Mouse (Mus musculus) T-cell, adult 66 days (primary cell): ENCODE results near the gene Ttll5. TPM values are rescaled to one million over a fixed set of nuclear protein-coding genes. Genes with fewer than 3 reads are reported as not detected.

ENCODE experiments used
- total RNA-seq, 2 experiments: library from RNA; stranded (reverse); gene quantifications; 3 replicates in 1 of 2; 4 replicates in 1 of 2; pipeline ENCODE4 v1.2.4; 2023

Gene Ttll5
- total RNA-seq: 10 to 100 TPM; 23.3 to 31.6 TPM

DNA sequence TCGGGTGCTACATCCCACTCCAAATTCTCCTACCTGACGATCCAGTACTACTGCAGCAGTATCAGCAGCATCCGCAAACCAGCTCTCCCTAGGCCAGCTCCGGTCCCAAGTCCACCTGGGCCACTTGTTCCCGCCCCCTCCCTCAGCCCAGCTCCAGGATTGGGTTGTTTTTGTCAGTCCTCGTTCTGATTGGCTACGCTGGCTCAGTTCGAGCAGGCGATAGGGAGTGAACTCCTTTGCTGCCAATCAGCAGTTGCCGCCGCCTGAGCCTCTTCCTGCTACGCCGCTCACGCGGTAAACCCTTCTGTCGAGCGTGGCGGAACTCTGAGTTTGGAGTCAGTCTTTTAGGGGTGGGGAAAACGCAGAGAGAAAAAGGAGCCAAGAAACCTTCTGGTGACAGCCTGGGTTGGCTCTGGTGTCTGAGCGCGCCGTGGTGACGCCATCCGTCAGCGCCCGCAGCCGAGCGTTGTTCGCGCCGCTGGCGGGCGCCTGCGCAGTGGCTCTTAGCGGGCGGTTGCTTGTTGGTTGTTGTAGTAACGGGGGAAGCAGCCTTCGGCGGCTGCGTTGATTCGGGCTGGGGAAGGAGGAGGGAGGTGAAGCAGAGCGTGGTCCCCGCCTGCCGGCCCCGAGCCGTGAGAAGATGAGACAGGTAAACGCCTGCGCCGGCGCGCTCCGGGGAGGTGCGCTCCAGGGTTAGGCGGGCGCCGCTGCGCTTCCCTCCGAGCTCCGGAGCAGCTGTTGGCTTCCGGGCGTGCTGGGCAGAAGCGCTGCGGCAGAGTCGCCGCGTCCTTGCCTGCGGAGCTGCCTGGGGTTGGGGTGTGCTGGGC lies at the start of gene Ttll5, which contains the start of gene Erg28:
Gene Ttll5, plus strand, starts transcription at position 222 of the 827 bp plus-strand sequence.
Gene Erg28, minus strand, starts transcription at position 113 of the 827 bp plus-strand sequence.

DNA sequence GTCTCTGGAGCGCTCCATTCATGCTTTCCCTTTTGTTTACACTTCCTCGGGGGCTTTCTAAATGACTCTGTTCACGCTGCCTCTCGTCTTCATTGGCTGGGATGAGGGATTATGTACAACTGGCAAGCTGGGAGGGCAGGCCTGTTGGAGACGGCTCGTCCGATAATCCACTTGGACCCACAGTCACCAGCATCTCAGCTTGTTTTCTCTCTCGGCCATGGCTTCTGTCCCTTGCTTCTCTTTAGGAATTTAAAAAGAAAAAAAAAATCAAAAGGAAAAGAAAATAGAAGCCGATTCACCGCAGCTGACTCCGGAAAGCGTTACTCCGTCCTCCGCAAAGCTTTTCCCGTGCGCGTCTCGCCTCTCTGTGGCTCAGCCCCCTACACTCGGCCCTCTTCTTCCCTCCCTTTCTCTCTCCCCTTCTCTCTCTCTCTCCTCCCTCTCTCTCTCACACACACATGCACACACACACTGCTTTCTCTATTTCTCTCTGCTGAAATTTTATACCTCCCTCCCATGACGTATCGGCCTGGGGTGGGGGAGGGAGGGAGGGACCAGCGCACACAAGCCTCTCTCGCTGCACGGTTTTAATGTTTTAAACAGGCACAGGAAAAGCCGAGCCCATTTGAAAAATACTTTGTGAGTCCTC lies 254.2 kb downstream of the Ttll5 start, which contains the start of gene Tgfb3:
Gene Tgfb3, minus strand, starts transcription at position 489 of the 649 bp plus-strand sequence.

DNA sequence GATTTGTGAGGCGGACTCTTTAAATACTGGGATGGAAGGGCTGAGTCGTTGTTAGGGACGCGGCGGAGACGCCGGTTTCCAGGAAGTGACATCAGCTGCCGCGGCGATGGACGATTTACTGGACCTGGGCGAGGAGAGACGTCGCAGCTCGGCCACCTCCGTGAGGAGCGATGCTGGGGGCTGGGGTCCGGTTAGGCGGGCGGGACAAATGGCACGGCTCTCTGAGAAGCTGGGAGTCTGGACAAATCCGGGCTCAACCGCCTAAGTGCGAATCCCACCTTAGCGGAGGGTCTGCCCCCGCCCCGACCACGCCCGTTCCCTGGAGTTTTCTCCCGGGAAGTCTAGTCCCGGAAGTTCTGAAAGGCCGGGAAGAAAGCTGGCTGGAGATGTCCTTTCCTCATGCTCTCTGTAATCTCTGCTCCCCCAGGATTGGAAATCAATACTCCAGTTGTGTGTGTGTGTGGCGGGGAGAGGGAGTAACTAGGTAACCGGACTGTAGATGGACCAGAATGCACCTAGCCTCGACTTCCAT lies 258.1 kb downstream of the Ttll5 start, which contains the start of gene Ift43:
Gene Ift43, plus strand, starts transcription at position 61 of the 532 bp plus-strand sequence.

Other genes with a start within 250 kb of the Ttll5 start
- 1 to 10 TPM in 1 of 2 experiments, under 1 TPM in 1; 0.74 to 2.1 TPM for gene Jdp2, start 225.6 kb upstream of the Ttll5 start, total RNA-seq
- gene Batf, start 138.0 kb upstream of the Ttll5 start, total RNA-seq: 10 to 100 TPM; 41.6 to 51.5 TPM
- not detected for gene Flvcr2, start 78.1 kb upstream of the Ttll5 start, total RNA-seq
- gene Erg28, start 109 bp upstream of the Ttll5 start, total RNA-seq: 10 to 100 TPM; 31.1 to 32.6 TPM